Mouse (Mus musculus) heart, embryonic 15.5 days (tissue): ENCODE results near the gene Mgat5b. TPM values are rescaled to one million over a fixed set of nuclear protein-coding genes. Genes with fewer than 3 reads are reported as not detected.

ENCODE experiments used
- ATAC-seq: fragments of 200-750 bp; cut with Nextera tagmentation; replicated peaks from 2 replicates; pipeline ENCODE4 v1.8.0; 2017; ENCODE audit warnings: low read depth, moderate TSS enrichment; ENCODE audit not compliant: insufficient number of reproducible peaks, insufficient read depth, low FRiP score
- H3K27ac ChIP-seq: fragments of 300-500 bp; sonication (generic); 2 replicates; pipeline ENCODE4 v1.5.1; 2015; ENCODE audit warnings: mild to moderate bottlenecking, inconsistent platforms
- H3K27me3 ChIP-seq: fragments of 300-500 bp; sonication (generic); 2 replicates; pipeline ENCODE4 v1.6.1; 2015; ENCODE audit warnings: inconsistent platforms
- H3K36me3 ChIP-seq: fragments of 300-500 bp; sonication (generic); 2 replicates; pipeline ENCODE4 v1.6.1; 2015; ENCODE audit warnings: mild to moderate bottlenecking, inconsistent platforms
- H3K4me1 ChIP-seq: fragments of 300-500 bp; sonication (generic); replicated peaks from 2 replicates; pipeline ENCODE4 v1.6.1; 2015; ENCODE audit warnings: inconsistent platforms
- H3K4me2 ChIP-seq: fragments of 300-500 bp; sonication (generic); 2 replicates; pipeline ENCODE4 v1.6.1; 2015; ENCODE audit warnings: inconsistent platforms, mild to moderate bottlenecking, moderate library complexity
- H3K4me3 ChIP-seq: fragments of 300-500 bp; sonication (generic); 2 replicates; pipeline ENCODE4 v1.5.1; 2015; ENCODE audit warnings: mild to moderate bottlenecking, inconsistent platforms
- H3K9ac ChIP-seq: fragments of 300-500 bp; sonication (generic); 2 replicates; pipeline ENCODE4 v1.6.1; 2015; ENCODE audit warnings: mild to moderate bottlenecking, inconsistent platforms
- H3K9me3 ChIP-seq: fragments of 300-500 bp; sonication (generic); replicated peaks from 2 replicates; pipeline ENCODE4 v1.6.1; 2016; ENCODE audit warnings: inconsistent platforms
- WGBS: fragments of 180-500 bp; shearing (Covaris S2); methylation state at CpG from one replicate; pipeline ENCODE4 v1.1.7; 2015; ENCODE audit warnings: mixed read lengths; 5-methylcytosine and 5-hydroxymethylcytosine counted together
- polyA plus RNA-seq: library from polyadenylated mRNA; unstranded; fragments of >200 nt; fragmentation: Nextera tagmentation; extraction: Ambion mirVana; gene quantifications from 2 replicates; pipeline ENCODE4 v1.2.1, GENCODE M21; 2015

The Mgat5b gene
- polyA plus RNA-seq, 1 experiment from 2014 or later: 0.64 TPM

DNA sequence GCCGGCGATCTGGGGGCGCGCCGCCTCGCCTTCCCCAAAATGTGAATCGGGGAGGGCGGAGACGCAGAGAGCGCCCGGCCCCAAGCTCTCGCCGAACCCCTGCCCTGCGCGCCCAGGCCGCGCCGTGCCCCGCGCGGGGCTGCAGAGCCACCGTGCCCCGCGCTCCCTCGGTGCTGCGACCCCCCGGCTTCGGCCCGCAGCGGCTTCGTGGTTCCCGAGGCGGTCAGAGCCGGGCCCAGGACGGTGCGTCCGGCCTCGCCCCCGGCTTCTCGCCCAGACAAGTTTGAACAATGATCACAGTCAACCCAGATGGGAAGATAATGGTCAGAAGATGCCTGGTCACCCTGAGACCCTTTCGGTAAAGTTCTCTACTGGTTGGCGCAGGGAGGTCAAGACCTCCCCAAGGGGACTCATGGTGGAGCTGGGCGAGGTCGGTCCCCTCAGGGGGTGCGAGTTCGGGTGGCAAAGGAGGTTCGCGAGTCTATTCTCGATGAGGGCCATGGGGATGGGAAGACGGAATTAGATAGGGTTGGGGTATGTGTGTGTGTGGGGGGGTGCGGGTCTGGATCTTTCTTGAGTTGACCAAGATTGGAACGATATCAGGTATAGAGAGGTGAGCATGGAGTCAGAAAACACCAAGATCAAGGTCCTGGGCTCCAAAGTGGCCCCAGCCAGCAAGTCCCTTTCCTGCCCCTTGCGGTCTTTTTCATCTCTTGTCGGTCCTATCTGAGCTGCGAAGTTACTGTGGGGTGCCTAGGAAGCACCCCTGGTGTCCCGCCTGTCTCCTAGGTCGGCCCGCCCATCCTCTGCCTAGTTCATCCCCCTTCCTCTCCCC is 740 bp downstream of the Mgat5b start:
- no peak for ATAC-seq
- Histone ChIP-seq H3K9ac (peak overlapping the region; percentile 53), H3K4me1 (peaks cover 18% of the 10 kb centered on the region), H3K9me3 (no peaks in the 10 kb centered on the region), H3K27me3 (peaks cover 78% of the 10 kb centered on the region), H3K27ac (no peak overlapping the region), H3K4me3 (peak overlapping the region; percentile 60), H3K4me2 (peak overlapping the region; percentile 97), H3K36me3 (no peaks in the 10 kb centered on the region)
- 3% methylated on average over 46 of the region's 58 CpGs for WGBS

DNA sequence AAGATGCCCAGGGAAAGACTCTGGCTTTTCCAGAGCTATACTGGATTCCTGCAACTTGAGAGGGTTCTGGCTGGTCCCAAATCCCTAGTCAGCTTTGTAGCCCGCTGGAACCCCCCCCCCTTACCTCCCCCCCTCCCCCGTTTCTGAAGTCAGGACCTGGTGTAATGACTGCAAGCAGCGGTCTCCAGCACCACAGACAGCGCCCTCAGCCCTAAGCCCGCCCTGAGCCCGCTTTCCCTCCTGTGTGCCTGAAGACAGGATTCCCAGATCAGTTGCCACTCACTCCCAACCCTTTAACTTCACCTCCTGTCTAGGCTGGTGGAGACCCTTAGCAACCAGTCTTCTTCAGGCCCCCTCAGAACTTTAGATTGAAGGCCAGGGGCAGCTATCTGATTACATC is 2.1 kb downstream of the Mgat5b start:
- Histone ChIP-seq H3K9ac (no peak overlapping the region), H3K9me3 (no peaks in the 10 kb centered on the region), H3K27ac (no peak overlapping the region), H3K27me3 (peaks cover 76% of the 10 kb centered on the region), H3K4me1 (peaks cover 18% of the 10 kb centered on the region), H3K36me3 (no peaks in the 10 kb centered on the region), H3K4me2 (no peak overlapping the region), H3K4me3 (no peak overlapping the region)
- no peak for ATAC-seq
- WGBS: 3% methylated on average over 6 of the region's 6 CpGs

DNA sequence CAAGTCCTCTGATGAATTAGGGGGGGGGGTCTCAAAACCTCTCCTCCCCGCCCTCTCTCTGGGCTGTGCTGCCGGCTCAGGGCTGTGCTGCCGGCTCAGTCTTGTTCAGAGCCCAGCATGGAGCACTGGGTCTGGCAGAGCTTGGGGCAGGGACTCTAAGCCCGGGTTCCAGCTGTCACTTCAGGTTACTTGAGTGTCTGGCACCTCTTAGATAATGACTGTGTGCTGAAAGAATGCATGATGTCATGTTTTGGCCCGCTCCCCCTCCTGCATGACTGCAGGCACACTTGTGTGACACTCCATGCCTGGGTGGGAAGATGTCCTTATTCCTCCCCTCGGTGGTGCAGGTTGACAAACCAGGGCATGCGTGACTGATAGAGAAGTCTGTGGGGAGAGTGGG is 3.4 kb downstream of the Mgat5b start:
- no peaks in the 10 kb centered on the region for H3K36me3 ChIP-seq
- H3K9ac ChIP-seq: no peak overlapping the region
- no peak overlapping the region; the same call in 1 of the 2 replicates for H3K27ac ChIP-seq
- peaks cover 63% of the 10 kb centered on the region for H3K27me3 ChIP-seq
- no peak overlapping the region for H3K4me2 ChIP-seq
- peaks cover 18% of the 10 kb centered on the region for H3K4me1 ChIP-seq
- 19% methylated on average over 7 of the region's 7 CpGs for WGBS
- H3K4me3 ChIP-seq: no peak overlapping the region
- no peaks in the 10 kb centered on the region for H3K9me3 ChIP-seq
- peak; percentile 61; the same call in 1 of the 2 replicates for ATAC-seq

DNA sequence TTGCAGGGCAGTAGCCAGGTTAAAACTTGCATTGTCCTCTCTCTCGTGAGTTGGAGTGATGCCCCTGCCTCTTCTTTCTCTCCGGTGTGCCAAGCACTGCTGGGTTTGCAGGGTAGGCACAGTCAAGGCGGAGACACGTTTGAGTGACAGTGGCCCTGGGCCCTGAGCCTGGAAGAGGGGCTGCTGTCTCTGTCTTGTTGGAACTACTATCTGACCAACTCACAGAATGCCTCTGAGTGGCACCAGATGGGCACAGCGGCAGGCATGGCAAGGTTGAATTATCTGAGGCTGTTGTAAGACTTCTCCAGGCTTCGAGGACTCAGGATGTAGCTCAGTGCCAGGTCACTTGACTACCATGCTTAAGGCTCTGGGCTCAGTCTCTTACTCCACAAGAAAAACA is 9.4 kb downstream of the Mgat5b start:
- no peaks in the 10 kb centered on the region for H3K9me3 ChIP-seq
- H3K36me3 ChIP-seq: no peaks in the 10 kb centered on the region
- no peak overlapping the region for H3K27ac ChIP-seq
- H3K27me3 ChIP-seq: peaks cover 28% of the 10 kb centered on the region
- H3K4me2 ChIP-seq: no peak overlapping the region
- 81% methylated on average over 6 of the region's 6 CpGs for WGBS
- H3K4me3 ChIP-seq: no peak overlapping the region
- ATAC-seq: no peak
- H3K4me1 ChIP-seq: no peaks in the 10 kb centered on the region
- no peak overlapping the region for H3K9ac ChIP-seq

GRCm38 (mm10) chr11:116934862-116935261 is 16.2 kb downstream of the Mgat5b start:
- Histone ChIP-seq H3K27me3 (peaks cover 10% of the 10 kb centered on the region; the same call in 1 of the 2 replicates), H3K4me1 (peaks cover 21% of the 10 kb centered on the region), H3K27ac (no peak overlapping the region), H3K9me3 (no peaks in the 10 kb centered on the region), H3K4me2 (no peak overlapping the region), H3K9ac (no peak overlapping the region), H3K4me3 (no peak overlapping the region), H3K36me3 (no peaks in the 10 kb centered on the region)
- no peak for ATAC-seq
- 82% methylated on average over 5 of the region's 5 CpGs for WGBS

GRCm38 (mm10) chr11:116935354-116935753 is 16.7 kb downstream of the Mgat5b start:
- 49% methylated on average over 9 of the region's 9 CpGs for WGBS

GRCm38 (mm10) chr11:116935917-116936316 is 17.3 kb downstream of the Mgat5b start:
- 73% methylated on average over 9 of the region's 9 CpGs for WGBS
- H3K4me3 ChIP-seq: no peak overlapping the region
- H3K9ac ChIP-seq: no peak overlapping the region
- H3K4me1 ChIP-seq: peaks cover 21% of the 10 kb centered on the region
- no peak overlapping the region for H3K27ac ChIP-seq
- no peaks in the 10 kb centered on the region for H3K36me3 ChIP-seq
- peaks cover 10% of the 10 kb centered on the region; the same call in 1 of the 2 replicates for H3K27me3 ChIP-seq
- no peaks in the 10 kb centered on the region for H3K9me3 ChIP-seq
- no peak for ATAC-seq
- H3K4me2 ChIP-seq: no peak overlapping the region

More at GRCm38 (mm10) chr11:116935354-116935753, 16.7 kb downstream of the Mgat5b start:
- Histone ChIP-seq H3K36me3 (no peaks in the 10 kb centered on the region), H3K9ac (no peak overlapping the region), H3K4me1 (peaks cover 21% of the 10 kb centered on the region), H3K9me3 (no peaks in the 10 kb centered on the region), H3K4me3 (no peak overlapping the region), H3K4me2 (no peak overlapping the region), H3K27me3 (peaks cover 10% of the 10 kb centered on the region; the same call in 1 of the 2 replicates), H3K27ac (no peak overlapping the region)
- ATAC-seq: no peak

DNA sequence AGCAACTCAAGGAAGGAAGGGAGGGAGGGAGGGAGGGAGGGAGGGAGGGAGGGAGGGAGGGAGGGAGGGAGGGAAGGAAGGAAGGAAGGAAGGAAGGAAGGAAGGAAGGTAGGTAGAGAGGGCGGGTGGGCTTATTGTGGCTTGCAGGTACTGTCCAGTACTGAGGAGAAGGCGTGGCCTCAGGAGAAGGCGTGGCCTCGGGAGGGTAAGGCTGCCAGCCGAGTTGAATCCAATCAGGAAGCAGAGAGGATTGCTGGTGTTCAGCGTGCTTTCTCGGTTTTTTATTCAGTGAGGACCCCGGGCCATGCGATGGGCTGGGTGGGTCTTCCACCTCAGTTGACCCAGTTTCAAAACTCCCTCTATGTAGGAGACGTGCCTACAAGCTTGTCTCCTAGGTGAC is 18.5 kb downstream of the Mgat5b start:
- H3K36me3 ChIP-seq: no peaks in the 10 kb centered on the region

GRCm38 (mm10) chr11:116940088-116940855 is 21.6 kb downstream of the Mgat5b start:
- no peaks in the 10 kb centered on the region for H3K9me3 ChIP-seq
- H3K36me3 ChIP-seq: no peaks in the 10 kb centered on the region
- H3K27ac ChIP-seq: peak overlapping the region; percentile 60
- peak overlapping the region; percentile 56 for H3K9ac ChIP-seq
- no peak for ATAC-seq
- 0 out of 2 replicates have a peak, but pooled peaks cover 4% of the 10 kb centered on the region for H3K27me3 ChIP-seq
- H3K4me2 ChIP-seq: peak overlapping the region; percentile 61
- peaks cover 29% of the 10 kb centered on the region for H3K4me1 ChIP-seq
- peak overlapping the region; percentile 39 for H3K4me3 ChIP-seq
- WGBS: 7% methylated on average over 20 of the region's 20 CpGs

More for the DNA sequence above, 18.5 kb downstream of the Mgat5b start:
- no peak overlapping the region for H3K27ac ChIP-seq
- no peak overlapping the region for H3K4me3 ChIP-seq
- H3K4me1 ChIP-seq: peaks cover 21% of the 10 kb centered on the region
- H3K4me2 ChIP-seq: no peak overlapping the region
- H3K9ac ChIP-seq: no peak overlapping the region
- WGBS: 26% methylated on average over 10 of the region's 10 CpGs
- ATAC-seq: no peak
- 0 out of 2 replicates have a peak, but pooled peaks cover 4% of the 10 kb centered on the region for H3K27me3 ChIP-seq
- H3K9me3 ChIP-seq: no peaks in the 10 kb centered on the region

GRCm38 (mm10) chr11:116944346-116944745 is 25.7 kb downstream of the Mgat5b start:
- H3K27ac ChIP-seq: 0 out of 2 replicates have a peak overlapping the region, but pooled peaks have one; percentile 18
- 30% methylated on average over 4 of the region's 4 CpGs for WGBS
- no peak for ATAC-seq
- no peak overlapping the region for H3K4me3 ChIP-seq
- H3K4me1 ChIP-seq: peaks cover 12% of the 10 kb centered on the region
- H3K36me3 ChIP-seq: no peaks in the 10 kb centered on the region
- no peaks in the 10 kb centered on the region for H3K27me3 ChIP-seq
- H3K9ac ChIP-seq: no peak overlapping the region
- H3K4me2 ChIP-seq: no peak overlapping the region
- no peaks in the 10 kb centered on the region for H3K9me3 ChIP-seq

DNA sequence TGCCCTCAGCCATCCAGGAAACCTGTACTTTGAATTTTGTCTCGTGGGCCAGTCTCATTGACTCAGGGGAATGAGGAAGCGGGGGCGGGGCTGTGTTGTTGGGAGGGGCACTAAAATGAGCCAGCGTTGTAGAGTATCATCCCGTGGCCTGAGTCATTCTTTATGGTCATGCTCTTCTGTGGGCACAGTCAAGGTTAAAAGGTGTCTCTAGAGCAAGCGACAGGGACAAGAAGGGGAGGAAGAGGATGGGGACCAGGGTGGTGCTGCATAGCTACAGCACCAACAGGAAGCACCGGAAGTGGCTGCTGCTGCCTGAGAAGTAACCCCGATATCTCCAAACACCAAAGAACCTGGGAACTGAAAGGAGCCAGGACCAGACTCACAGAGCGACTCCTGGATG is 31.2 kb downstream of the Mgat5b start:
- H3K9me3 ChIP-seq: no peaks in the 10 kb centered on the region
- no peak for ATAC-seq
- no peak overlapping the region for H3K4me3 ChIP-seq
- H3K4me2 ChIP-seq: no peak overlapping the region
- peak overlapping the region; percentile 38; the same call in 1 of the 2 replicates for H3K27ac ChIP-seq
- WGBS: 51% methylated on average over 9 of the region's 9 CpGs
- no peaks in the 10 kb centered on the region for H3K36me3 ChIP-seq
- H3K9ac ChIP-seq: no peak overlapping the region
- no peaks in the 10 kb centered on the region for H3K27me3 ChIP-seq
- peaks cover 27% of the 10 kb centered on the region for H3K4me1 ChIP-seq
